Mouse (Mus musculus) CD8-positive naive resting alpha-beta T cell, adult 2 months (primary cell): ENCODE data around the gene Irx4.
A peak's percentile ranks its signal among the peaks of the same experiment; 100 is the strongest.

Experiments
- DNase-seq, 2 experiments: peaks; one replicate each; pipeline ENCODE4 v3.0.0; 2022; ENCODE audit warnings: low read depth in 2 of 2, low spot score in 2 of 2

The Irx4 gene

DNA sequence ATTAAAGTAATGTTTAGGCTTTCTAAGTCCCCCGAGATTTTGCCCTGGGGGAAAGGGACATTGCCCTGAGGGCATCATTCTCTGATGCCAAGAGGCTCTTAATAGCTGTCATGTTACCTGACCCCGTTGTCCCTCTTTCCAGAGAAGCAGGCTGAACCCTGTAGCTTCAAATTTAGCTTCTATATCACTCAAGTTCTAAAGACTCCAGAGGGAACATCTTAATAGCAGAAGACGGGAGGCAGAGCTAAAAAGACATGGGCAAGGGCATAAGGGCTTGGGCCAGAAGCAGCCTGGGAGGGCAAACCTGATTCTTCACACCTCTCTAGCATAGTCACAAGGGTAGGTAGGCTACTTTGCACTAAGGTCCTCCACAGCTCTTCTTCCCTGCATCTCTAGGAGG lies 9.6 kb downstream of the Irx4 start:
- DNase-seq = no peak

GRCm38 (mm10) chr13:73270451-73271081 lies 10.3 kb downstream of the Irx4 start:
- DNase-seq = no peak

GRCm38 (mm10) chr13:73271336-73272242 lies 11.3 kb downstream of the Irx4 start:
- no peak for DNase-seq

- DNase-seq = no peak
These were observed 12.6 kb downstream of the Irx4 start for GRCm38 (mm10) chr13:73272794-73273282.

- no peak for DNase-seq
These were observed 13.3 kb downstream of the Irx4 start for GRCm38 (mm10) chr13:73273536-73273935.

DNA sequence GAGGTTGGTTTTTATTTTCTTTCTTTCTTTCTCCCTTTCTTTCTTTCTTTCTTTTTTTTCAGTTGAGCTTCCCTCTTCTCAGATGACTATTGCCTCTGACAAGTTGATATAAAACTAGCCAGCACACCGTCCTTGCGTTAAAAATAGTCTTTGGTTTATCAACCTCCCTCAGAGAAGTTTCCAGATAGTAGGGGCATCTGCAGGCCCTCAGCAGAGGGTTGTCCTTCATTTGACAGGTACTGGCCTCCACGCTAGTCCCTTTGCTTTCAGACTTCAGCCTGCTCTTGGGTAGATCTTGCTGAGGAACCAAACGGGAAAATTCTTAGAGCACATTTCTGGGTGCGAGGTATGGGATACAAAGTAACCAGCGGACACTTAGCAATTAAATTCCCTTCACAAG lies 17.1 kb downstream of the Irx4 start:
- no peak for DNase-seq

GRCm38 (mm10) chr13:73277797-73278196 lies 17.5 kb downstream of the Irx4 start:
- no peak for DNase-seq

DNA sequence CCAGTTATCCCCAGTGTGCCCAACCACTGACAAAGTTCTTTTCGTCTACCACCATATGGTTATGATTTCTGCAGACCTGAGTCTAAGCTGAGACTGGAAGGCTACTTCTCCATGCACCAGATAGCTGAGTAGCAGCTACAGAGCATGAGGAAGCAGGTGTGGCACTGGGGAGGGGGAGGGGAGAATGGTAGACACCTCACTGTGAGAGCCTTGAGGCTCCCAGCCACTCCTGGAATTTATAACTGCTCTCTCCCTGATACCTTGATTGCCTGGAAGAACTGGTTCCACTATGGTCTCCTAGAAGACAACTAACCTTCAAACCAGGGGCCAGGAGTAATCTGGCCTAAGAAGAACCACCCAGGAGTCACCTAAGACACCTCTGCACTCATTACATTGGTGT lies 18.9 kb downstream of the Irx4 start:
- no peak for DNase-seq

- no peak for DNase-seq
These were observed 22.1 kb downstream of the Irx4 start for GRCm38 (mm10) chr13:73282407-73282806.

GRCm38 (mm10) chr13:73283534-73283933 lies 23.3 kb downstream of the Irx4 start:
- no peak for DNase-seq

GRCm38 (mm10) chr13:73290206-73290605 lies 29.9 kb downstream of the Irx4 start:
- no peak for DNase-seq

- no peak for DNase-seq
These were observed 30.8 kb downstream of the Irx4 start for GRCm38 (mm10) chr13:73291102-73291501.

DNA sequence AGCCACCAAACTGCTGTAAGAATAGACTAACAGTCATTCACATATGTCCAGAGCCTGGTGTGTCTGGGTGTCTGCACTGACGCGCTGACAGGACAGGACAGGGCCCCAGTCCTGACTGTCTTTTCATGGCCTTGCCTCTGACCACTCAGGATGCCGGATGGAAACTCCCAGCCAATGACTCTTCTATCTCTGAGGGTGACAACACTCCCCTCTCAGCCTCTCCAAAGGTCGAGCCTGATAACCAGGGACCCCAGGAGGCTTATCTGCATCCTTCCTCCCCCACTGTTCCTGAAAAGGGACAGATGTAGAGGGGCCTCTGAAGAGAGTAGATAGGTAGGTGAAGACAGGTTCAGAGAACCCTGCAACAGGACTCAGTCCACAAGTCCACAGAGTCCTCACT lies 38.4 kb downstream of the Irx4 start:
- no peak for DNase-seq

GRCm38 (mm10) chr13:73299322-73299721 lies 39.0 kb downstream of the Irx4 start:
- DNase-seq = no peak

GRCm38 (mm10) chr13:73304729-73305128 lies 44.5 kb downstream of the Irx4 start:
- DNase-seq = no peak

DNA sequence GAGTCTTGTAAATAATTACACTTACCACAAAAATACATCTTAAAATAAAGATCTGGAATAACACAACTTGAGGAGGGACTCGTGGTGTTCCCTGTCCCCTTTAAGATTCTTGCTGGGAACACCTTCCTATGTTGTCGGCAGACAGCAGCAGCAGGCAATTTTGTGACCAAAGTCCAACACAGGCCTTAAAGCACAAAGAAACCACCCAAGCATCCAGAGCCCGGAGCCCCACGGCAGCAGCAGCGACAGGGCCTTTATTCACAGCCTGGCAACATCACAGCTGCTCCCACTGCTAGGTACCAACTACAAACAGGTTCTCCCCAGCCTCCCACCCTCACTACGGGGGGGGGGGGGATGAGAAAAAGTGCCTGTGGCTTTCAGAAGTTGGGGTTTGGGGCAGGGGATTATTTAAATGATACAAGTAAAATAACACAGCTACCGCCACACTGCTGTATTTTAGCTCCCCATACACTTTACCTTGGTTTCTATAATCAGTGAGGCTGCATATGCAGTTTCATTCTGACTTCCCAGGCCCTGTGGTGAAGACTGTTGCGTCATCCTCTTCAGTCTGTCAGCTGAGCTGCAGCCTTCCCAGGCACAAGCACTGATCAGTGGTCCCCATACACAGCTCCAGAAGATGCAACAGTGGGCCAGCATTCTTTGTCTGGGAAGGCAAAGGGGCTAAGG lies 45.3 kb downstream of the Irx4 start:
- no peak for DNase-seq

- no peak for DNase-seq
These were observed 45.8 kb downstream of the Irx4 start for GRCm38 (mm10) chr13:73306085-73306410.

- DNase-seq = no peak
These were observed 46.2 kb downstream of the Irx4 start for GRCm38 (mm10) chr13:73306430-73306829.

DNA sequence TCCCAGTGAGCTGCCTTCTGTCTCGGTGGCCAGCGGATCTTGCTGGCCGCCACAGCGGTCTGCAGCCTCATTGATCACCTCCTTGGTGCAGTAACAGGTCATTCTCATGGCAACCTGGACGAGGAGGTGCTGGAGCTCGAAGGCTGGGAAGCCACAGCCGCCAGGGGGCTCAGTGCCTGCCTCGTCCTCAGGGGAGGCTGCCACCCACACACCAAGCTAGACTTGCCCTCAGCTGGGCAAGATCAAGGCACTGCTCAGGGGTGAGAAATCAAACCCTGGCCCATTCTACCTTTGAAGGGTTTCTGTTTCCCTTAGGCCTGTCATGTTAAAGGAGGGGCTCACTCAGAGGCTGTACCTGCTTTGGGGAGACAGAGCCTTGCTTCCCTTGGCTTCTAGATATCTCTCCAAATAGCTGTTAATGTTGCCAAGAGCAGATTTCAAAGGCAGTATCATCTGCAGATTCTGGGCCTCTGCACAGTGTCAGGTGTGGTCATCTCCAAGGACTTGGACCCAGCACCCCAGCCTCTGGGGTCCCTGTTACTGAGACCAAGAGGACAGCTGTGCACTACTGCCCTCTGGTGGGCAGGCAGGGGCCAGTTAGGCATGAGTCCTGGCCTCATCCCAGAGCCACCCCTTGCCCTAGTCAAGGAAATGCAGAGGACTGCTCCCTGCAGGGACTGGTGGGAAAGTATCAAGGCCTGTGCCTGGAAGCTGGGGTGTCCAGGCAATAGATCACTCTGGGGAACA lies 50.1 kb downstream of the Irx4 start:
- peak in 1 of 2 experiments; percentile 14 for DNase-seq
